Mouse (Mus musculus) urinary bladder, postnatal 10 days (tissue): ENCODE measurements around the gene Atp6ap1.

Experiments used
- DNase-seq: peaks from one replicate; pipeline ENCODE4 v3.0.0; 2022; ENCODE audit warnings: low spot score

The Atp6ap1 gene

DNA sequence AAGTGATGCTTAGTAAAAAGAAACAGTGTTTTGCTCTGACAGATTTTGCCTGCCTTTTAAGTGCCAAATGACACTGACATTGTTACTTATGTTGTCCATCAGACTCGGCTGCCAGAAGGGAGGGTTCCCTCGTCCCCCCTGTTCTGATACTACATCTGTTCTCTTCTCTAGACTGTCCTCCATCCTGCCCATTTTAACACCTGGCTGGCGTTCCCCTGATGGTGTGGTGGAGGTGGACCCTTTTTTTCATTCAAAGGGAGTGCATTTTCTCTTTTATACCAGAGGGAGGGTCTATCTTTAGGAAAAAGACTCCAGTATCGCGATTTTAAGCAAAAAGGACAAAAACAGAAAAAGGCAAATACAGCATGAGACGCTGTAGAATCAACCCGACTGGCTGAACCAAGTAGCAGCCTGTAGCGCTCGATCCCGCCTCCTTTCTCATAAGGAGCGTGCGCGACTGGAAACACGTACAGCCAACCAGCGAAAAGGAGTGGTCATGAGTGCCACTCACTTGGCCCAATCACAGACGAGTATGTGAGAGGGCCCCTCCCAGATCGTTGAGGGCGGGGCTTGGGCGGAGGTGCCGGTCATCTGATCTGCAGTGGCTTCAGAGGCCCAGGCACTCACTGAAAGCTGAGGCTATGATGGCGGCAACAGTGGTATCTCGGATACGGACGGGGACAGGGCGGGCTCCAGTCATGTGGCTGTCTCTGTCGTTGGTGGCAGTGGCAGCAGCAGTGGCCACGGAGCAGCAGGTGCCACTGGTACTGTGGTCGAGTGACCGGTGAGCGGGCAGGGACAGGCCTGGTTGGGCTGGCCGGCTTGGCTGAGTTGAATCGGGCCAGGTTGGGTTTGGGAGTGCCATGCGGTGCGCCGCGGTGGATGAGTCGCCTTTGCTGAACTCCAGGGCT, at the start of gene Atp6ap1:
TSS of gene Atp6ap1 (plus strand) at position 560 of the 911 bp plus-strand sequence.
- DNase-seq: peak; percentile 72

DNA sequence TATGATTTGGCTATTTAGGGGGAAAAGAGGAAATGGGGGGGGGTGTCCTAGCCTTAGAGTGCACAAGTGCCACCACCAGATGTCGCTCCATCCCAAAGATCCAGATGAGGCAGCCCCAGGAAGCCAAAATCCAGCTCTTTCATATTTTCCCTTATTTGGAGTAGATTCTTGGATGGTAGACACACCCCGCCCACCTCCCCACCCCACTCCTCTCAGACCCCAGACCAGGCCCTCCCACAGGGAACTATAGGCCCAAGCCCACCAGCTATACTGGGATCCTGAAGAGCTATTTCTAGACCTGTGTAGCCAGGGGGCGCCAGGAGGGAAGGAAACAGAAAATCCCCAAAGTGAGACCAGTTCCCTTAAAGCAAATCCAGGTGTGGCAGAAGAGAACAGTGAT, 48.2 kb upstream of the Atp6ap1 start:
- DNase-seq: no peak

DNA sequence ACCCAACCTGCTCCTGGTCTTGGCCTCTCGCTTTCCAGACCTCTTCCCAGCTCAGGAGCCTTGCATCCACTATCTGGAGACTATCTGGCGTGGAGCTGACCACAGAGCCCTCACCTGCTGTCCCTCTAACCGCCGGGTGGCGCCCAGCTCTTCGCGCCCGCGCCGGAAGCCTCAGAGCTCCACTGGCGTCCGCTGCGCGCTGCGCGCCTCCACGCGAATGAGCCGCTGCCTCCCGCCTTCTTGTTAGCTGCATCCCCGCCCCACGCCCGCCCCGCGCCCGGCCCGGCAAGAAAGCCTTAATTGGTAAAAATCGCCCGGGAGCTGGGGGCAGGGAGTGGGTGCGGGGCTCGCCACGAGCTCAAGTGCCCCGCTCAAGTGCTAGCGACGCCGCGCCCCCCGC, 47.3 kb upstream of the Atp6ap1 start, which contains the start of gene Flna:
TSS of gene Flna (minus strand) at position 206 of the 400 bp plus-strand sequence.
- peak; percentile 31 for DNase-seq

DNA sequence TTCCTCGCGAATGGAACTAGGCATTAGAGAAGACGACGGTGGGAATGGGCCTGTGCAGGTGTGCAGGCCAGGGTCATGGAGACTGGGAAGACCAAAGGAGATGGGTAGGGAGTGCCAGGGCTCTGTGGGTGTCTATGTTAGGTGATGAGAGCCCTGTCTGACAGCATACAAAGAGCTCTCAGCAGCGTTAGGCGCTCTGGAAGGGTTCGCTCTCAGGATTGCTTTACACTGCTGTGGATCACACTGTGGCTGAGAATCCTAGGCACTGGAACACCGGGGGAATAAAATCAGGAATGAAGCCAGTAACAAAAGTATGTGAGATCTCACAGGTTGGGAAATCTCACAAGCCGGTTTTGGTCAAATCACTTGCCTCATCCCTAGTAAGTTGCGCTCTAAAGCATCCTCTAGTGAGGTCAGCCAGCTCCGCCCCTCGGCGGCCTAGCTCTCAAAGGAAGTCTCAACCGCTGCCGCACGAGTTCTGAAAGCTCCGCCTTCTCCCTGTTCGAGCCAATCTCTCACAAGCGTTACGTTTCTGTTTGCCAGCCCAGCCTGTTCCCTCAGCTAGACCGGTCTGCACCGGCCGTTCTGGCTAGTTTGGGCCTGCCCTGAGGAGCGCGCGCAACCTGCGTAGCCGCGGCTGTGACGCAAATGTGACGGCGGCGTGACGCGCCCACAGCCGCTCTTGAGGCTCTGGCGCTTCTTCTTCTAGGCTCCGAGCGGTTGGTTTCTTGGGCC, 42.6 kb upstream of the Atp6ap1 start, which contains the start of gene Emd:
TSS of gene Emd (plus strand) at position 535 of the 735 bp plus-strand sequence.
- peak; percentile 43 for DNase-seq

DNA sequence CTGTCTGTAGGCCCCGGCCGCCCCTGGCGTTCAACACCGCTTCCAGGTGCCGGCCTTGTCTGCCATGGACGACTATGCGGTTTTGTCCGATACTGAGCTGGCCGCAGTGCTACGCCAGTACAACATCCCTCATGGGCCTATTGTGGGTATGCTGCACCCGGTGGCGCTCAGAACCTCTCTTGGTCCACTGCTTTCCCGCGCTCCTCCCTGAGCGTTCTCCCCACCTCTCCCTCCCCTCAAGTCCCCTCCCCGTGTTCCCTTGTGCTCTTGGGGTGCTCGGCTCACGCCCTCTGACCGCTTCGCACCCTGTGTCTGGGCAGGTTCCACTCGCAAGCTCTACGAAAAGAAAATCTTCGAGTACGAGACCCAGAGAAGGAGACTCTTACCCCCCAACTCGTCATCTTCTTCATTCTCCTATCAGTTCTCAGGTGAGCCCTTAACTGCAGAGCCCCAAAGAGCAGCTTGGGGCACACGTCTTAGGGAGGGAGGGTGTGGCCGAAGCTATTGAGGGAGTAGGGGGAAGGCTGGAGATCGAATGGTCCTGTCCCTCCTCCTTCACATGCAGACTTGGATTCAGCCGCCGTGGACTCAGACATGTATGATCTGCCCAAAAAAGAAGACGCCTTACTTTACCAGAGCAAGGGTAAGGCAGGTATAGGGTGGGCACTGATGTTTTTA, 41.9 kb upstream of the Atp6ap1 start:
- no peak for DNase-seq

DNA sequence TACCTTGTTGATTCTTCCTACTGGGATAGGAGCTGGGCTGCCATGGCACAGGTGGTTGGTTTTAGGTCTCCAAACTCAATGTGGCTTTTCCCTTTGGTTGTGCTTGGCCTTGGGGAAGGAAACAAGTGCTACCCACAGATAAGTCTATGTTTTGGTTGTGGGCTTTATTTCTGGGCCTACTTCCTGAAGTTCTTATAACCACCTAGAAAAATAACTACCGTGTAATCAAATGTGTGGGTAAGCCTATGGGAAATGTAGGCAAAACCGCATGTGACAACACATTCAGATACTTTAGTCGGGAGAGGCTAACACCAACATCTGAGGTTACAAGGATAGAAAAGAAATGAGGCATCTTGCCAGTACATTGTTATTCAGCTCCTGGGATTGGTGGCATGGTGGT, 39.2 kb upstream of the Atp6ap1 start:
- no peak for DNase-seq

DNA sequence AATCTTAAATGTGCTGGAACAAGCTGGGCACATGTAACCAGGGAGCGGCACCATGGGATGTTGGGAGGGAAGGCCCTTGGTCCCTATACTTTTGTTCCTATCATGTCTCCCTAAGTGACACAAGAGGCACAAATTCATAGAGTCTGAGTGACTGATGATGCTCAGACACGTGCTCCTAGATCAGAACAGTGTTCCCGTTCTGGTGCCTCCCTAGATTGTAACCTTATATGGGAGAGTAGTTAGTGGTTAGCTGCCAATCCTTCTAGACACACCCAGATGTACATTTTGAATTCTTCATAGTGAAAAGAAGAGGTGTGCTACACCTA, 27.2 kb upstream of the Atp6ap1 start:
- no peak for DNase-seq

DNA sequence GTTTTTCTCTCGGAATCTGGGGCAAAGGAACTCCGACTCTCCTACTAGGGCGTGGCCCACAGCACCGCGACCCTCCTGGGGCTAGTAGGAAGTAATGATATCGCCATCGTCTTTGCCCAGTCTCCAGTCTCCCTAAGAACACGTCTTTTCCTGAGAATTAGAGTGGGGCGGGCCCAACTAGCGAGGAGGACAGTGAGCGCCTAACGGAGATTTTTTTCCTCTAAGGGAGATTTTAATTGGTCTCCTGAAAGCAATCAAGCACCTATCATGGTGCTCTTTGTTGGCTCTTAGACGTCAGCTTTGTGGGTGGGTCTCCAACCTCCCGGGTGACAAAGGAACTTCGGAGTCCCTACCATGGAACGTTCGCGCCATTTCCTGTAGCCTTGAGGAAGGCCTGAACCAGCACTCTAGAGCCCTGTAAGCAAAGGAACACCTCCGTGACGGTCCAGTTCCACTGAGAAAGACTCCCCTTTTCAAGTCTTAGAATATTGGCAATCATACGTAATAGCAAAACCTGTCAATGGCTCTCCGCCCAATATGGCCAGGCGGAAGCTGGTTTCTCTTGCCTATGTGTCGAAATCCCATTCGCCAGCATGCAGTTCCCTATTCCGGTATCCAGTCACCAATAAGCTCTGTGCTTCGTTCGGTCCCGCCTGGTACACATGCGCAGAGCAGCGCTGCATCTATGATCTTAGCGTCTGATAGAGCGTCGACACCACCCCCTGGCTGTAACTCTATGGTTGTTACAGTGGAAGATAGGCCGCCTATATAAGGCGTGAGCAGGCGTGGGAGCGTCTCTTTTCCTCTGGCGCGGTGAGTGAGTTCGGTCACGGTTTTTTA, 26.6 kb upstream of the Atp6ap1 start, which contains the start of gene Rpl10:
TSS of gene Rpl10 (plus strand) at position 751 of the 840 bp plus-strand sequence.
- peak; percentile 60 for DNase-seq

DNA sequence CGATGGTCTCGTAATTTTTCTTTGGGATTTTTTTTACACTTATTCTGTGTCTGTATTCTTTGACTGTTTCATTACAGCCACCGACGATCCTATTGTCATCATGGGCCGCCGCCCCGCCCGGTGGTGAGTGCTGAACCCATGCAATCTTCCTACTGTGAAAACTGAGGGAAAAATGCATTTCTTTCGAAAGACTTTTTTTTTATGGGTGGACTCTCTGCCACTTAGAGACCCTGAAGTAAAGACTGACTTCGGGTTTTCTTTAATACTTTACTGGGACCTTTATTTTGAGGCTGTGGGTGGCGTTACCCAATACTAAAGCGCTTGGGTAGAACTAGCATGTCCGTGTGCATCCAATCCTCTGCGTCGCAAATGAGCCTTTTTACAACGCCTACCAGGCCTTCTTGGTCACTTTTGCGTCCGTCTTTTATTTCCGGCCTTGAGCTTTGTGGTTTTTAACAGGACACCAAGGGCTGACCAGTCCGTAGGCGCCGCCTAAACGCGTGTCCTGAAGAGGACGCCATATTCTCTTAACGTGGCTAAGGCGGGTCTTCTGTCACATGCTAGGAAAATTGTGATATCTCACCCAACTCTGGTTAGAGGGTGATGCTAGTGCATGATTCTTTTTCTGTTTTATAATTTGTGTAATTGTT, 25.9 kb upstream of the Atp6ap1 start:
- DNase-seq: no peak

DNA sequence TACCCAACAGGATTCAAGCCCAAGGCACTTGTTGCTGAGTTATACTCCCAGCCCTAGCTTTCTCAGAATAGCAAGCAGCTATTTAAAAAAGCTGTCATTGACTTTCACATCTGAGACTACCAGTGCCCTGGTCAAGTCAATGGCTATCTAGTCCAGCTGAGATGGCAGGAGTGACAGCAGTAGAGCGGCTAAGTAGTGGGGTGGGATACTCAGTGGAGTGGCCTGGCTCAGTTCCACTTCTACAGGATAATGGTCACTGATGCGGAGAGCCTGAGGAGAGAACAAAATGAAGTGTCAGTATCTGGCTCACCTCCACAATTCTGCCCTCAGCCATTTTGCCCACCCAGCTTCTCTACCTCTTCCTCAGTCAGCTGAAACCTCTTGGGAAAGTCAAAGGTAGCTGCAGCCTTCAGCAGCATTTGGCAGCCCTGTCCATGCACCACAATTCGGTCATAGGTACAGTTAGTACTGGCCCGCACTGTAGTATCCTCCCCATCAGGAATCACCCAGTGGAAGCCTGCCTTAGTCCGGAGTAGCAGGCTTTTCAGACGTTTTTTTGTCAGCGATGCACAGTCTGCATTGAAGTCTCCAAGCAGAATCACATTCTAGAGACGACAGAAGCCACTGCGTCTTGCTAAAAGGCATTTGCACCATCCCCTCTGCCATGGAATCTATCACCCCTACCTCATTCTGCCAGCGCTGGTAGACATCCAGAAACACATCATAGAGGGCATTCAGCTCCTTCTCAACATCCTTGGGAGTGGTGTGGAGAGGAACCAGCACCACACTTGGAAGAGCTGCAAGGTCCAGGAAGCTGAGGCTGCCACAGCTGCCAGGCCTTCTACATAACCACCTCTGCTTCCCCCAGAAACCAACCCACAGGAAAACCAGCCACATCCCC, 23.2 kb upstream of the Atp6ap1 start:
- no peak for DNase-seq

DNA sequence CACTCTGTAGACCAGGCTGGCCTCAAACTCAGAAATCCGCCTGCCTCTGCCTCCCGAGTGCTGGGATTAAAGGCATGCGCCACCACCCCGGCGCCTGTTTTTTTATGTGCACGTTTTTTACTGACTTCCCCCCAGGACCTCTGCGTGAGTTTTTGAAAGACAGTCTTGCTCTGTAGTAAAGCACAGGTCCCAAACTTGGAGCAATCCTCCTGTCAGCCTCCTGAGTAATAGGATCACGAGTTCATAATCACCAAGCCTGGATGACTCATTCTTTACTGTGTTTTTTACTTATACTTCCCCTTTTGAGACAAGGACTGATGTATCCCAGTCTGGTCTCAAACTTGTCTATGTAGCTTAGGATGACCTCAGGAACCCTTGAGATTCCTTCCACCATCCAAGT, 19.0 kb upstream of the Atp6ap1 start:
- DNase-seq: no peak

DNA sequence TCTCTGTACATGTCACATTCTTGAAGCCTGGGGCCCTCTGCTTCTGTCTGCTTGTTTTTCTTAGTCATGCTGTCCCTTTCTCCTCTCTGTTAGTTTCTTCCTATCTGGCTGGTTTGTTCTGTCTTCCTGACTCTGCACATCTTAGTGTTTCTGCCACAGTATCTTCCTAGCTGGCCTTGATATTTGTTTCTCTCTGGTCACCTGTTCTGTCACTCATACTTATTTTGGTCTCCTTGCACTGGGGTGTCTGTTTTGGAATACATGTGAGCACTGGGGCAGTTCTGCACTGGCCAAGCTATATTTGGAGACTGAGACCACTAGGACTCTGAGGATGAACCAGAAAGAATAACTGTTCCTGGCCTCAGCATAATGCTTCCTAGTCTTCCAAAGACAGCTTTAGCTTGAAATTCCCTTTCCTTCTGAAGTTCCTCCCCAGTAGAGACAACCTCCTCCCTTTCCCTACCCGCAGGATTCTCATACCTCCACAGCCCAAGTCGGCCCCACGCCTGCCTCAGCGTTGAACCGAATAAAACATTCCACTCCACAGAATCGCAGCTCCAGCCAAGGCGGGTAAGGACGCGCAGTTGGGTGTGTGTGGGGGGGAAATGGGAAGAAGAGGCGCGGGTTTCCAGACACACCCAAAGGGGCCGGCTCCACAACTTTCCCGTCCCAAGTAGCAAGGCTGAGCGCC, 15.7 kb upstream of the Atp6ap1 start:
- DNase-seq: no peak

DNA sequence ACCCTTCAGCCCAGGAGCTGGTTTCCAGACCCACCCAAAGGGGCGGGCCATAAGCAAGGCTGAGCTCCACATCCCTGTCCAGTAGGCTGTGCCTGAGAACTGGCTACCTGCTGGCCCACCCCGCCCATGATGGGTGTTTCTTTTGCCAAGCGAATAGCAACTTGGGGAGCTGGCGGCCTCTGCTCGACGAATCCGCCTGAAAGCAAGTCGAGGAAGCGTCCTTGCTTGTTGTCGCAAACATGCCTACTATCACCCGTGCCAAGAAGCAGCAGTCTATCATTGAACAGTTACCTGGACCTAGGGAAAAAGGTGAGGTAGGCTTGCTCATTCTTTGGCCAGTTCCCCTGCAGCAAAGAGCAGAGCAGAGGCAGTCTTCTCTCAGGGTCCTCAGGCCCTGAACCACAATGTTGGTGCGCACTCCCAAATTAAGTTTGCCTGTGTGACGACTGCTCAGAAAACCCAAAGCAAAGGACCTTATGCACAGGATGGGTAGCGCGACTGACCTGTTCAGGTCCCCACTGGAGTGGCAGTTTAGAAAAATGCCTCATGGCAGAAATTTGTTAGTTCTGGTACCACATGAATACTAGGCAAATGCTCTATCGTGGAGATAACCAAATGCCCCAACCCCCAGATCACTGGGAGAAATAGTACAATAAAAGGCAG, 15.0 kb upstream of the Atp6ap1 start, which contains the start of the genes Taz and Dnase1l1:
TSS of gene Taz (plus strand) at position 181 of the 663 bp plus-strand sequence.
TSS of gene Dnase1l1 (minus strand) at position 606 of the 663 bp plus-strand sequence.
- DNase-seq: peak; percentile 18

DNA sequence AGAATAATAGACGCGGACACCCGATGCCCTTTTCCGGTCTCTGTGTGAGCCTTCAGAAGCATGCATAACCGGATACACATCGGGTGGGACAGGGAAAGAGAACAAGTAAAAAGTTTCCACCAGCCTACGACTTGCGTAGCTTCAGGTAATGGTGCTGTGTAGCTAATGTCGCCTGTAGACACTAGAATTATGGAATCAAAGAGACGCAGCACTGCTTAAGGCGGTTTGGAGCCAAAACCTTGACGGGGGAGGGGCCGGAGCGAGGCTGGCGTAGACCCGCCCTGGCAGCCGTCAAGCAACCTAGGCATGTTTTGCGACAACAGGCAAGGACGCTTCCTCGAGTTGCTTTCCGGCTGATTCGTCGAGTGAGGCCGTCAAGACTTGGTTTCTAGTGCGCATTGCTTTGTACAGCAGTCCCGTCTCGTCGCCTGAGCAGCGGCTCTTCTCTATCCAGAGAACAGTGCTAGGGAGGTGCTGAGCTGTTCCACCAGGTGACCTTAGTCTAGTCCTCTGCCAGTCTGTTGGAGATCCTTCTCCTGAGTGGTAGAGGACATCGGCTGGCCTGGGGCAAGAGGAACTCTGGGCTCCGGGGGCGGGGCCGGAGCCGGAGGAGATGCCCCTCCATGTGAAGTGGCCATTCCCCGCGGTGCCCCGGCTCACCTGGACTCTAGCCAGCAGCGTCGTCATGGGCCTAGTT, 14.4 kb upstream of the Atp6ap1 start:
- DNase-seq: peak; percentile 35

DNA sequence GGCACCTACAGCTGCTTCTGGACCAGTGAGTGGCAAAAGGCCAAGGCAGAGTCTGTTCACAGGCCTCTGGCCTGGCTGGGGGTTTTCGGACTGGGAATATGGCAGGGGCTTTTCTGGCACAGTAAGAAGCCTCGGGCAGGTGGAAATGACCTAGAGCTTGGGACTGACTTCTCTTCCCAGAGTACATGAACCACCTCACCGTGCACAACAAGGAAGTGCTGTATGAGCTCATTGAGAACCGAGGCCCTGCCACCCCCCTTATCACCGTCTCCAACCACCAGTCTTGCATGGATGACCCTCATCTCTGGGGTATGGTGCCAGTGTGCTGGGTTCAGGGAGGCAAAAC, 13.8 kb upstream of the Atp6ap1 start:
- no peak for DNase-seq

DNA sequence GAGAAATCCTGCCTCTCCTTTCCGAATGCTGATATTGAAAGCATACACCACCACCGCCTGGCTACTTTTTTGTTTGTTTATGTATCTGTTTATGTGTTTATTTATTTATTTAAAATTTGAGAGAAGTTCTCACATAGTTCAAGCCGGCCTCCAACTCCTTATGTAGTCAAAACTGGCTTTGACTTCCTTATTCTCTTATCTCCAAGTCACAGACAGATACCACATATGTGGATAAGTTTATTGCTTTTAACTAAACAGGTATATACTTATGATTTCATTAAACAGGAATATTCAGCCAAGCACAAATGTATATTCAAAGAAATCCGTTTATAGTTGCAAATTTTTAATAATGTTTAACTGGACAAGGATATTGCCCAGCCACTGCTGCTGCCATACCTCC, 3.5 kb upstream of the Atp6ap1 start:
- no peak for DNase-seq

DNA sequence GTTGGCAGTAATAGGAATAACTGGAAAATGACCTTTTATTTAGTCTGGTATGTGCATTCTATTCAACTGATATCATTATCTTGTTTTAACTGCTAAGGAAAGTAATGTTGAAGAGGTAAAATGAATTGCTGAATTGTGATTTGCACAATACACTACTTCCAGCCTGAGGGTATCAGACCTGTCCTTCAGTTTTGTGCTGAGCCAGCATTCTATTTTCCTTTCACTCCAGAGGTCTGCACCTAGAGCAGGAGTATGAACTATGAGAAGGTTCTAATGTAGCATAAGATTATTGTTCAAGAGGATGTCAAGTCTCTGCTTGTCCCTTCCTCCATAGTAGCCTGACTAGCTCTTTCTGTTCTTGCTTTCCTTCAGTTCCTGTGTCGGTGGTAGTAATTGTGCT, 1.5 kb downstream of the Atp6ap1 start:
- DNase-seq: no peak

DNA sequence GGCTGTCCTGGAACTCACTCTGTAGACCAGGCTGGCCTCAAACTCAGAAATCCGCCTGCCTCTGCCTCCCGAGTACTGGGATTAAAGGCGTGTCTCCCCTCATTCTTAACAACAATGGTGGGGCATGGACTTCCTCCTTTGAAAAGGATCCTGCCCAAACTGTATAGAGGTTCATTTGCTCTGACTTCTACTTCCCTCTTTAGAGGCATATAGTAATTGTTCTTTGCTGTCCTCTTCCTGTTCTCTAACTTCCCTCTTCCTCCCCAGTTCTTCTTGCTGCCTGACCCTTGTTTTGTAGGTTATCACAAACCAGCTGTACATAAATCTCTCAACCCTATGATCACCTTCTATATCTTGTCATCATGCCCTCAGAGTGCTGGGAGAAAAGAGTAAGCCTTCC, 2.8 kb downstream of the Atp6ap1 start:
- no peak for DNase-seq
